Mouse (Mus musculus) mature B cell (primary cell): ENCODE results near the gene Slk.

Source experiments
- in situ Hi-C: fragments of 300-500 bp; cut with MboI; formaldehyde crosslinking; loops from 2 replicates; pipeline ENCODE4 v1.14.3; 2019

Slk gene

GRCm38 (mm10) chr19:47651160-47651480 is 71.6 kb downstream of the Slk start:
- in situ Hi-C loops, result no loop called here

GRCm38 (mm10) chr19:47652255-47652654 is 72.8 kb downstream of the Slk start:
- in situ Hi-C loops, result no loop called here

- in situ Hi-C loops, result no loop called here
These were observed 73.7 kb downstream of the Slk start for GRCm38 (mm10) chr19:47653173-47653572.

GRCm38 (mm10) chr19:47654896-47655295 is 75.4 kb downstream of the Slk start:
- in situ Hi-C loops, result no loop called here

- in situ Hi-C loops, result no loop called here
These were observed 79.5 kb downstream of the Slk start for GRCm38 (mm10) chr19:47658914-47659535.

- in situ Hi-C loops, result no loop called here
These were observed 80.4 kb downstream of the Slk start for GRCm38 (mm10) chr19:47659765-47660408.

GRCm38 (mm10) chr19:47667601-47668000 is 88.1 kb downstream of the Slk start:
- in situ Hi-C loops, result no loop called here

- in situ Hi-C loops, result no loop called here
These were observed 88.9 kb downstream of the Slk start for GRCm38 (mm10) chr19:47668399-47668798.

GRCm38 (mm10) chr19:47674419-47674818 is 94.9 kb downstream of the Slk start:
- in situ Hi-C loops, result no loop called here

- in situ Hi-C loops, result no loop called here
These were observed 99.2 kb downstream of the Slk start for GRCm38 (mm10) chr19:47678675-47679074.

GRCm38 (mm10) chr19:47689592-47689991 is 110.1 kb downstream of the Slk start:
- in situ Hi-C loops, result no loop called here

- in situ Hi-C loops, result no loop called here
These were observed 112.5 kb downstream of the Slk start, which contains the start of gene Col17a1 for GRCm38 (mm10) chr19:47691994-47692393. TSS of gene Col17a1 (minus strand) at chr19:47692094.
